In genomic region chr9:76270886-76271285, GRCm38 (mm10) we compare ENCODE assay signal across 19 mouse cellular contexts. TPM values are rescaled to one million over a fixed set of nuclear protein-coding genes. Genes with fewer than 3 reads are reported as not detected.
DNase-seq lines count a peak whose midpoint lies in the region; ATAC-seq and TF ChIP-seq lines count a peak whose summit lies in the region.
"Had no signal": no experiment of that assay in that cellular context is flagged by ENCODE, and none has a peak within 500 bp of the region (broad histone marks: within the 10 kb centered on the region; RNA-seq: fewer than 3 reads in every experiment).

No protein-coding gene starts in this region.

- no peaks in the 10 kb centered on the region for H3K4me1 ChIP-seq in MEL (ENCODE audit: control insufficient read depth in 1 of 2, insufficient read depth in 2 of 2, low read length in 2 of 2)
- H3K4me1 ChIP-seq: embryonic facial prominence, embryonic 15.5 days; heart, embryonic 12.5 days; limb, embryonic 15.5 days had no signal

- H3K9me3 ChIP-seq in MEL (replicated peaks; ENCODE audit: insufficient read depth, low read length) = no peaks in the 10 kb centered on the region
- H3K9me3 ChIP-seq: embryonic facial prominence, embryonic 15.5 days; heart, embryonic 12.5 days; limb, embryonic 15.5 days had no signal

- TF ChIP-seq CTCF in left cerebral cortex, adult 2 months (IDR thresholded peaks at IDR 0.05) = peak; percentile 70
- peak in 1 of 3 experiments; percentile 14; a peak in 1 of 6 replicates for TF ChIP-seq CTCF in MEL (IDR thresholded peaks at IDR 0.05 in 2 of 3, conservative IDR thresholded peaks at IDR 0.05 in 1 of 3; ENCODE audit: control insufficient read depth in 1 of 3, insufficient read depth in 1 of 3, low read depth in 2 of 3, low read length in 3 of 3, poor library complexity in 1 of 3, severe bottlenecking in 1 of 3)

- no peak overlapping the region for H3K4me3 ChIP-seq in left cerebral cortex, adult 2 months
- no peak overlapping the region for H3K4me3 ChIP-seq in MEL (ENCODE audit: control insufficient read depth in 1 of 2, insufficient read depth in 1 of 2, low read depth in 2 of 2, low read length in 2 of 2)
- H3K4me3 ChIP-seq: embryonic facial prominence, embryonic 15.5 days; heart, embryonic 12.5 days; limb, embryonic 15.5 days had no signal

- no peaks in the 10 kb centered on the region for H3K36me3 ChIP-seq in MEL (ENCODE audit: control insufficient read depth in 1 of 2, insufficient read depth in 2 of 2, low read length in 2 of 2)
- H3K36me3 ChIP-seq: embryonic facial prominence, embryonic 15.5 days; heart, embryonic 12.5 days; limb, embryonic 15.5 days had no signal

- no peak for TF ChIP-seq EP300 in MEL (IDR thresholded peaks at IDR 0.05; ENCODE audit: low read depth in 1 of 2, low read length in 2 of 2)

- H3K27me3 ChIP-seq in MEL (ENCODE audit: control insufficient read depth in 1 of 2, insufficient read depth in 2 of 2, low read length in 2 of 2) = no peaks in the 10 kb centered on the region
- H3K27me3 ChIP-seq: embryonic facial prominence, embryonic 15.5 days; heart, embryonic 12.5 days; limb, embryonic 15.5 days had no signal

- H3K9ac ChIP-seq in MEL (ENCODE audit: control insufficient read depth, low read depth, low read length, poor library complexity, severe bottlenecking) = no peak overlapping the region
- H3K9ac ChIP-seq: embryonic facial prominence, embryonic 15.5 days; heart, embryonic 12.5 days; limb, embryonic 15.5 days had no signal

- peak; percentile 34 for TF ChIP-seq RAD21 in MEL (IDR thresholded peaks at IDR 0.05; ENCODE audit: low read depth, low read length)

- intact Hi-C loops in left cerebral cortex, adult 2 months (cut with DNase I) = loop anchor here (2.0 kb wide), 2 partner anchors 390 to 1116 kb away; no protein-coding TSS in a partner anchor

- peak; percentile 58; the same call in 1 of the 2 replicates for ATAC-seq in neutrophil, adult 5-6 weeks (ENCODE audit: extremely low read depth, insufficient number of reproducible peaks, low FRiP score, poor library complexity, severe bottlenecking)

- H3K27ac ChIP-seq in left cerebral cortex, adult 2 months = no peak overlapping the region
- no peak overlapping the region for H3K27ac ChIP-seq in MEL (ENCODE audit: control insufficient read depth, low read depth, low read length)
- H3K27ac ChIP-seq: embryonic facial prominence, embryonic 15.5 days; limb, embryonic 15.5 days had no signal

- TF ChIP-seq POLR2A in MEL (IDR thresholded peaks at IDR 0.05; ENCODE audit: control insufficient read depth in 1 of 2, insufficient read depth in 1 of 2, low read depth in 1 of 2, low read length in 2 of 2, poor library complexity in 1 of 2) = no peak

- DNase-seq in embryo, embryonic 10.5 days (ENCODE audit: low spot score) = peak; percentile 8
- no peak for DNase-seq in embryo, embryonic 10 days (ENCODE audit: low spot score)
- no peak for DNase-seq in left cerebral cortex, adult 2 months (ENCODE audit: extremely low spot score in 1 of 2, low spot score in 2 of 2)
- no peak for DNase-seq in left cerebral cortex, adult 8-10 months (ENCODE audit: low spot score in 2 of 2)
- DNase-seq in MEL (ENCODE audit: low read depth, low spot score) = no peak
- DNase-seq in adrenal gland, postnatal 36 days = no peak
- no peak for DNase-seq in urinary bladder, adult 2 months (ENCODE audit: low spot score)
- DNase-seq: adrenal gland, postnatal 25 days; cerebellum, adult 9-11 months; kidney, postnatal 14 days; lung, postnatal 4 days; thymus, adult 2 months had no signal

- H3K79me2 ChIP-seq in MEL (ENCODE audit: control insufficient read depth, insufficient read depth, low read length, poor library complexity) = no peaks in the 10 kb centered on the region

TF ChIP-seq in MEL, 35 proteins besides CTCF, POLR2A, EP300 and RAD21:
- TF ChIP-seq MAX (IDR thresholded peaks at IDR 0.05; ENCODE audit: low read length) = no peak
- no peak for TF ChIP-seq TCF12 (IDR thresholded peaks at IDR 0.05; ENCODE audit: low read depth, low read length)
- peak; percentile 10; the same call in 1 of the 2 replicates for TF ChIP-seq SMC3 (IDR thresholded peaks at IDR 0.05; ENCODE audit: low read depth, low read length)

RNA-seq across cellular contexts. Expression of gene Hcrtr2, which starts 52.8 kb away (rescaled TPM):
- 1 to 10 TPM; 2.5 to 2.9 TPM for total RNA-seq in left cerebral cortex, adult 2 months (2021)
- total RNA-seq in left cerebral cortex, adult 8-10 months (2022) = 1 to 10 TPM; 2.3 to 3.0 (median 2.7) TPM
- not detected in 2 replicates for total RNA-seq in MEL (2012; rRNA removed)
- not detected for polyA plus RNA-seq in MEL (2012; ENCODE audit: insufficient read depth in 1 of 2, insufficient read length in 2 of 2, low read depth in 1 of 2, low replicate concordance in 2 of 2, missing spikeins in 1 of 2)
- total RNA-seq in neutrophil, adult 5-6 weeks (2017) = 7.4 and 8.5 TPM in 2 replicates
- under 1 TPM; 0.10 to 0.92 TPM for total RNA-seq in adrenal gland, postnatal 36 days (2021)
- 0.07 and 0.10 TPM in 2 replicates for polyA plus RNA-seq in urinary bladder, adult 2 months (2012; rRNA removed)
- polyA plus RNA-seq: C2C12; thymus, adult 2 months had no signal

RNA-seq across cellular contexts. Expression of gene Gfral, which starts 57.4 kb away (rescaled TPM):
- not detected for total RNA-seq in left cerebral cortex, adult 2 months (2021)
- not detected for total RNA-seq in left cerebral cortex, adult 8-10 months (2022)
- total RNA-seq in MEL (2012; rRNA removed) = not detected in 2 replicates
- polyA plus RNA-seq in MEL (2012; ENCODE audit: insufficient read depth in 1 of 2, insufficient read length in 2 of 2, low read depth in 1 of 2, low replicate concordance in 2 of 2, missing spikeins in 1 of 2) = not detected
- total RNA-seq in neutrophil, adult 5-6 weeks (2017) = not detected in 2 replicates
- total RNA-seq in adrenal gland, postnatal 36 days (2021) = not detected
- not detected in 2 replicates for polyA plus RNA-seq in urinary bladder, adult 2 months (2012; rRNA removed)
- total RNA-seq: adrenal gland, postnatal 25 days; layer of hippocampus, postnatal 25 days had no signal
- polyA plus RNA-seq: C2C12; embryonic facial prominence, embryonic 15.5 days; heart, embryonic 12.5 days; limb, embryonic 15.5 days; spleen, adult 2 months; thymus, adult 2 months had no signal
